Mouse (Mus musculus): ENCODE data around the gene Zfp583.

GRCm38 (mm10) chr7:6339865-6340264, 8.8 kb upstream of the Zfp583 start:
- TF ChIP-seq POLR2A (IDR thresholded peaks at IDR 0.05; ENCODE audit: extremely low read depth, insufficient read depth, low read length) (no peak), CTCF (IDR thresholded peaks at IDR 0.05; ENCODE audit: low read depth, low read length) (no peak)
